Mouse (Mus musculus) embryonic facial prominence, embryonic 15.5 days (tissue): ENCODE data around the gene Dexi. TPM values are rescaled to one million over a fixed set of nuclear protein-coding genes. Genes with fewer than 3 reads are reported as not detected.

Source experiments
- polyA plus RNA-seq: library from polyadenylated mRNA; unstranded; fragments of >200 nt; fragmentation: Nextera tagmentation; extraction: Ambion mirVana; gene quantifications from 2 replicates; pipeline ENCODE4 v1.2.1, GENCODE M21; 2015

Dexi gene
- polyA plus RNA-seq, 1 experiment from 2014 or later: 26.5 TPM

Other genes with a start within 250 kb of the Dexi start
- gene Emp2, start 229.1 kb downstream of the Dexi start, polyA plus RNA-seq: 76.9 and 79.5 TPM in 2 replicates
- 2.6 and 2.9 TPM in 2 replicates for gene Tekt5, start 147.6 kb downstream of the Dexi start, polyA plus RNA-seq
- 47.1 and 54.7 TPM in 2 replicates for gene Nubp1, start 131.1 kb downstream of the Dexi start, polyA plus RNA-seq
- gene Tvp23a, start 95.7 kb downstream of the Dexi start, polyA plus RNA-seq: 13.8 and 17.5 TPM in 2 replicates
- 0.37 and 0.45 TPM in 2 replicates for gene Ciita, start 63.0 kb downstream of the Dexi start, polyA plus RNA-seq
- gene Clec16a, start 2.3 kb upstream of the Dexi start, polyA plus RNA-seq: 39.6 and 42.8 TPM in 2 replicates
- 15.3 and 15.4 TPM in 2 replicates for gene Socs1, start 242.5 kb upstream of the Dexi start, polyA plus RNA-seq
- not detected in 2 replicates for gene Tnp2, start 245.6 kb upstream of the Dexi start, polyA plus RNA-seq
- not detected in 2 replicates for gene Prm3, start 247.9 kb upstream of the Dexi start, polyA plus RNA-seq